8 mouse cellular contexts compared by ENCODE assay signal in genomic region chr2:38658338-38658836, GRCm38 (mm10). TPM values are rescaled to one million over a fixed set of nuclear protein-coding genes. Genes with fewer than 3 reads are reported as not detected.
DNase-seq lines count a peak whose midpoint lies in the region; ATAC-seq and TF ChIP-seq lines count a peak whose summit lies in the region.

No protein-coding gene starts in this region.

- H3K9ac ChIP-seq in forebrain, embryonic 16.5 days (replicated peaks; ENCODE audit: low read depth, low read length), result peak overlapping the region; percentile 63
- H3K9ac ChIP-seq in lung, embryonic 15.5 days, result 0 out of 2 replicates have a peak overlapping the region, but pooled peaks have one; percentile 36

- H3K4me2 ChIP-seq in forebrain, embryonic 16.5 days (ENCODE audit: low read length), result peak overlapping the region; percentile 68
- H3K4me2 ChIP-seq in lung, embryonic 15.5 days, result peak overlapping the region; percentile 79

- ATAC-seq in G1E (ENCODE audit: extremely low read depth, insufficient number of reproducible peaks, low FRiP score, poor library complexity, severe bottlenecking), result peak; percentile 49; the same call in 1 of the 2 replicates
- peak; percentile 96 for ATAC-seq in cerebellum, adult (ENCODE audit: insufficient number of reproducible peaks, low FRiP score, low TSS enrichment)
- ATAC-seq in forebrain, embryonic 16.5 days, result peak; percentile 99
- peak; percentile 86 for ATAC-seq in lung, embryonic 15.5 days (ENCODE audit: borderline replicate concordance, extremely low read depth, low FRiP score, low TSS enrichment)

- under 1% methylated on average over 25 of the region's 25 CpGs for whole genome bisulfite sequencing in forebrain, embryonic 16.5 days
- 1% methylated on average over 25 of the region's 25 CpGs for WGBS in lung, embryonic 15.5 days

- intact Hi-C loops in heart, postnatal 25 days (cut with DNase I), result loop anchor here (1.0 to 5.0 kb wide), 3 partner anchors 14 to 841 kb away; partner anchors contain the start of gene Psmb7

- peak; percentile 66; the same call in 1 of the 2 replicates for TF ChIP-seq CTCF in G1E (IDR thresholded peaks at IDR 0.05; ENCODE audit: low read depth, low read length)
- peak; percentile 90 for TF ChIP-seq CTCF in layer of hippocampus, adult 2 months (conservative IDR thresholded peaks at IDR 0.05)

- no peaks in the 10 kb centered on the region for H3K36me3 ChIP-seq in G1E (replicated peaks)
- no peaks in the 10 kb centered on the region for H3K36me3 ChIP-seq in forebrain, embryonic 16.5 days (ENCODE audit: control insufficient read depth, insufficient read depth)
- no peaks in the 10 kb centered on the region for H3K36me3 ChIP-seq in lung, embryonic 15.5 days

- H3K27me3 ChIP-seq in G1E (ENCODE audit: insufficient read depth, low read length), result peaks cover 60% of the 10 kb centered on the region
- no peaks in the 10 kb centered on the region for H3K27me3 ChIP-seq in forebrain, embryonic 16.5 days (replicated peaks; ENCODE audit: control insufficient read depth, insufficient read depth, low read length)
- peaks cover 16% of the 10 kb centered on the region; the same call in 1 of the 2 replicates for H3K27me3 ChIP-seq in lung, embryonic 15.5 days

- peak overlapping the region; percentile 63; the same call in 1 of the 2 replicates for H3K4me3 ChIP-seq in G1E (ENCODE audit: low read depth, low read length)
- peak overlapping the region; percentile 50 for H3K4me3 ChIP-seq in forebrain, embryonic 16.5 days (replicated peaks; ENCODE audit: low read length)
- peak overlapping the region; percentile 48 for H3K4me3 ChIP-seq in layer of hippocampus, adult 2 months
- peak overlapping the region; percentile 40 for H3K4me3 ChIP-seq in lung, embryonic 15.5 days

- peaks cover 24% of the 10 kb centered on the region for H3K4me1 ChIP-seq in G1E (ENCODE audit: insufficient read depth, low read depth, low read length)
- H3K4me1 ChIP-seq in forebrain, embryonic 16.5 days (replicated peaks; ENCODE audit: control insufficient read depth, insufficient read depth, low read length), result no peaks in the 10 kb centered on the region
- 0 out of 2 replicates have a peak, but pooled peaks cover 6% of the 10 kb centered on the region for H3K4me1 ChIP-seq in lung, embryonic 15.5 days

- peak overlapping the region; percentile 78 for H3K27ac ChIP-seq in forebrain, embryonic 16.5 days (ENCODE audit: low read length)
- peak overlapping the region; percentile 88 for H3K27ac ChIP-seq in layer of hippocampus, adult 2 months
- H3K27ac ChIP-seq in lung, embryonic 15.5 days, result no peak overlapping the region

- DNase-seq in G1E (ENCODE audit: low spot score), result peak; percentile 69
- peak; percentile 57 for DNase-seq in heart, postnatal 25 days (ENCODE audit: low spot score)
- peak; percentile 69 to 87 for DNase-seq in layer of hippocampus, adult 2 months (ENCODE audit: low spot score in 2 of 2)
- DNase-seq in ovary, postnatal 10 days (ENCODE audit: low spot score), result peak; percentile 51
- peak; percentile 55 to 56 for DNase-seq in thymus, postnatal 36 days

- no peaks in the 10 kb centered on the region for H3K9me3 ChIP-seq in G1E (replicated peaks)
- H3K9me3 ChIP-seq in forebrain, embryonic 16.5 days (ENCODE audit: control insufficient read depth, low read length), result no peaks in the 10 kb centered on the region
- no peaks in the 10 kb centered on the region for H3K9me3 ChIP-seq in lung, embryonic 15.5 days

RNA-seq across cellular contexts. Expression of gene Psmb7, which starts 14.5 kb away (rescaled TPM):
- total RNA-seq in G1E (2014; fragmentation: Nextera tagmentation), result 114 and 124 TPM in 2 replicates
- 261 and 281 TPM in 2 replicates for total RNA-seq in G1E (2017)
- 12.3 and 15.2 TPM in 2 replicates for polyA plus RNA-seq in G1E (2012)
- polyA plus RNA-seq in forebrain, embryonic 16.5 days (2015; fragmentation: Nextera tagmentation; extraction: Ambion mirVana), result 289 and 291 TPM in 2 replicates
- total RNA-seq in heart, postnatal 25 days (2021), result 100 to 1,000 TPM; 250 to 253 TPM
- 100 to 1,000 TPM; 186 to 198 TPM for total RNA-seq in layer of hippocampus, adult 2 months (2021)
- 241 and 270 TPM in 2 replicates for polyA plus RNA-seq in lung, embryonic 15.5 days (2015; fragmentation: Nextera tagmentation; extraction: Ambion mirVana)

RNA-seq across cellular contexts. Expression of gene Nr5a1, which starts 56.0 kb away (rescaled TPM):
- total RNA-seq in G1E (2014; fragmentation: Nextera tagmentation) (not detected in 2 replicates), G1E (2017) (0.11 and 0.12 TPM in 2 replicates)
- polyA plus RNA-seq in G1E (2012), result 0.03 and 0.04 TPM in 2 replicates
- polyA plus RNA-seq in forebrain, embryonic 16.5 days (2015; fragmentation: Nextera tagmentation; extraction: Ambion mirVana), result 0.84 TPM in 1 of 2 replicates, not detected in the other
- total RNA-seq in heart, postnatal 25 days (2021), result not detected
- not detected for total RNA-seq in layer of hippocampus, adult 2 months (2021)
- polyA plus RNA-seq in lung, embryonic 15.5 days (2015; fragmentation: Nextera tagmentation; extraction: Ambion mirVana), result 0.16 and 0.33 TPM in 2 replicates

Comparison
In these comparisons a context has a peak if more than half of its experiments do, and no peak if none do; other contexts are left out.
1. ATAC-seq: peak in every context shown above with its lines; median percentile 99 in forebrain, embryonic 16.5 days; 96 in cerebellum, adult; 86 in lung, embryonic 15.5 days; 49 in G1E.